Mouse (Mus musculus) cerebellum, adult 9-10 months (tissue): ENCODE measurements around the gene Sgca.
"Not testable (repeated sequence)": the region's sequence is repeated elsewhere in the genome, so short reads cannot be mapped to it uniquely, and the experiment has no call there.

Source experiments
- DNase-seq: peaks from one replicate; pipeline ENCODE4 v3.0.0; 2022

The Sgca gene

DNA sequence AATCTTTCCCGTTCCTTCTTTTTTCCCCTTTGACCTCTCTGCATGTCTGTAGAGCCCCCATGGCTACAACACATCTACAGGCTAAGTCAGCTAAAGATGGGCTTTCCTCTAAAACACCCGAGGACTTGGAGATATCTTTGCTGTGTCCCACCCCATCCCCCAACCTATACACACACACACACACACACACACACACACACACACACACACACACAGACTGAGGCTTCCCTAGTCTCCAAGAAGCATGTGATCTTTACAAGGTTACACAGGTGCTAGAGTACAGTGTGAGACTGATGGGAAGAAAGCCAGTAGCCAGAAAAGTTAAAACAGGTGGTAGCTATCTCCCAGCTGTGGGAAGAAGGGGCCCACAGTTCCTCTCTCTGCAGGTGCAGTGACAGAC is 10.3 kb upstream of the Sgca start:
- DNase-seq, result no peak

DNA sequence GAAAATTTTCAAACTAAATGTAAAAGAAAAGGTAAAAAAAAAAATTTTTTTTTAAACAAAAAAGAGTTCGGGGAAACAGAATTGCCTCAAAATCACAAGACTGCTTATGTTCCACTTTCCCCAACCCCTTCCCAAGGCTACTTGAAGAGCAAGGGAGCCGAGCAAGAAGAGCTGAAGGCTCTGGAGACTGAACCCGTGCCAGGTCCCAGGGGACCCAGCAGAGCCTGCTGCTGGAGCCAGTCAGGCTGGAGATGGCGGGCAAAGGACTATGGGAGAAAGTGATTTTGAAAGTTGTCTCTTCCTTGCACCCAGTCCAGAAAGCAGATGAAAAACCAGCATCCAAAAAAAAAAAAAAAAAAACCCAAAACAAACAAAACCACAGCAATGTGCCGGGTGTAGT is 9.7 kb upstream of the Sgca start:
- DNase-seq, result no peak

DNA sequence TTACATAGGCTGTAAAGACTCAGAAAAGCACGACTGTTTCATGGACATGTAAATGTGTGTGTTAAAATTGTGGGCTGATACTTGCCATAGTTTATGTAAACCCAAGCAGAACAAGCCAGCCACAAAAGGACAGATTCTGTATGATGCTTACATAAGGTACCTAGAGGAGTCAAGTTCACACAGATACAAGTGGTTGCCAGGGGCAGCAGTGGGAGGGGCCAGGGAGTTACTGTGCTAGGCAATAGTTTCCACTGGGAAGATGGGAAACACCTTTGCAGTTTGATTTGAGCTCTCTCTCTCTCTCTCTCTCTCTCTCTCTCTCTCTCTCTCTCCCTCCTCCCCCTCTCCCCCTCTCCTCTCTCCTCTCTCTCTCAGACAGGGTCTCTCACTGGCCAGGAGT is 9.0 kb upstream of the Sgca start:
- DNase-seq, result no peak

DNA sequence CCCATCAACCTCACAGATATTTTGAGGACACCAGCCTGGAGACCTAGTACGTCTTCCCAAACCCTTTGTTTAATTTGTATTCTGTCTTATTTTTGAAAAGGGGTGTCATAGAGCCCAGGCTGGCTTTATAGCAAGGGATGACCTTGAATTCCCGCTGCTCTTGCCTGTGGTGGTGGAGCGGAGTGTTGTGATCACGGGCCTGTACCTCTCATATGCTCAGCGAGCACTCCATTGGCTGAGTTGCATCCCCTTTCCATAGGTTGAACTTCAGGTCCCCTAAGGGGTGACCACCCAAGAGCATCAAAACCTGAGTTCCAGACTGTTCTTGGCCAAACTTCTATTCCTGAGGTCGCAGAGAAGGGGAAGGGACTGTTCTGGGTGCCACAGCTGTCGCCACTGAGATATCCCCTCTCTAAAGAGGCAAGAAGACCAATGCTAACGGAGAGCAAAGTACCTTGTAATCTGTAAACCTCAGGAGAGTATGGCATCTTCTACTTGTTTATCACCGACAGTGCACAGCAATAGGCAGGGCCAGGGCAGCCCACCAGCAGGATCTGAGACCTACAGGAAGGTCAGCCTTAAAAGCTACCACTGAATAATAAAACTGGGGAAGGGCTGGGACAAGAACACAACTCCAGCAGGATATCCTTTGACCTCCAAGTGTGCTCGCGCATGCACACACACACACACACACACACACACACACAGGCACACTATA is 3.5 kb upstream of the Sgca start:
- DNase-seq, result peak; percentile 43

DNA sequence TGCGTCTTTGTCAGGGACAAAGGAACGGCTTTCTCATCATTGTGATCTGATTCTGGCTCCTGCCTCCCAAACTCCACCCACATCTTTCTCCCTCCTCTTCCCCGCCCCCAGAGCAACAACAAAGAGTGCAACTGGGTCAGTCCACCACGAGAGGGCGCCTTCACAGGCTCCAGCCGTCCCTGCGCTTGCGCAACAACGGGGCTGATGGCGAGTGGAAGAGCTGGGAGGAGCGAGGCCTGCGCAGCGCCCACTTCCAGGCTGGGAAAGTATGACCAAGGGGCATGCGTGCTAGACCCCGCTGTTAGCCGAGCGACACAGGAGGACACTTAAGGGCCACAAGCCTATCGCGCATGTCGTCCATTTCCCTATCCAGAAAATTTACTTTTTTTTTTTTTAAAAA is 2.8 kb upstream of the Sgca start:
- peak; percentile 98 for DNase-seq

DNA sequence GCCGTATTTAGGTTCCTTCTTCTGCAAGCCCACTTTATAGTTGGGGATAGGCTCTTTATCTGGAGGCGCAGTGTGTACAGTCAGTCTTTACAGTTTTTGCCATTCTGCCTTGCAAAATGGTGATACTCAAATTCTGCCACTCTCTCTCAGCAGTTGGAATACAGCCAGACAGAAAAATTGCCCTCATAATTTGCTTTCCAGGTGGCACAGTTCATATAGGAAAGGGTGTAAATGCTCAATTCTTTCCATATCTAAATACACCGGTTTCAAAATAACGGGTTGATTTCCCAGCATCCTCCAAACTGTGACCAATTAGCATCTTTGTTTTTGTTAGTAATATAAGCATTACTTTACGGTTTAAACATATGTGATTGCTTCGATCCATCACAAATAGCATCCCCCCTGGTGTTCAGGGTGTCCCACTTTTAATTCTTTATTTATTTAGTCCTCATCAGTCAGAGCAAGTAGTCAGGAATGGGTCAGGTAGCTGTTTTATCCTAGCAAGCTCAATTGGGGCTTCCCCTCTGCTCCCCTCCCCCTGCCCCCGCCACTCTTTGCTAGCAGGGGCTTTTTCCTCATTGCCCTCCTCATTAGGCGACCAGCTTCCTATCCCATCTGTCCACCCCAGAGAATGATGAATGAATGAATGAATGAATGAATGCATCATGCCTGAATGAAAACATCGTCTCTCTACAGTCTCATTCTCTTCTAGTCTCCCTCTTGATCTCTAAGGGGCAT is 2.2 kb upstream of the Sgca start:
- peak; percentile 74 for DNase-seq

DNA sequence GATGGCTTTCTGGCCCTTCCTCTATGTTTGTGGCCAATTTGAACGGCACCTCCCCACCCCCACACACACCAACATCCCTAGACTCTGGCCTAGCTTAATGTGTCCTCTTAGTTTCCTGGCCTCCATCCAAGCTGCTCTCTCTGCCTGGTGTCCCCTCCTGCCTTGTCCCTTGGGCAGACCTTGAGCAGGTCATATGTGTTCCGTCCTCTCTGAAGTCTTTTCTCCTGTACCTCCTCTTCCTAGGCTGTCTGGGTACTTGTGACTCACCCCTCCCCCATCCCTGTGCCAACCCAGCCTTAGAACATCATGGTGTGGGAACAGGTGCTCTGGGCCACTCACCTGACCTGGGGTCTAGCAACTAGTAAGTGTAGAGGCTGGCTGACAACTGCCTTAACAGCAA is 1.2 kb downstream of the Sgca start:
- peak; percentile 57 for DNase-seq

DNA sequence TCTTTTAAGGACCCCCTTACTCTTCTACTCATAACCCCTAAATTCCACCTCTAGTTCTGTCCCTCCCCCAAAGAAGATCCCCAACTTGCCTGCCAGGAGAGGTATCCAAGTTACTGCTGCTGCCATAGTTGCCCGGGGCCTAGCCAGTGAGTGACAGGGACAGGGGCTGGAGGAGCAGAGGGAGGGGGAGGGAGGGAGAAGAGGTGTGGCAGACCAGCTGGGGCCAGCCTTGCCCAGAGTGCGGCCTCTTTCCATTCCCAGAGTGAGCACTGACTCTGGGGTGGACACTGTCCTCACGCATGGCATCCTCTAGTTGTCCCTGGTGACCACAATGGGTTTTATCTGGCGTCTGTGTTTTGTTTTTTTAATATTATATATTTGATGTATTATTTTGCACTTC is 2.8 kb downstream of the Sgca start:
- DNase-seq, result no peak

DNA sequence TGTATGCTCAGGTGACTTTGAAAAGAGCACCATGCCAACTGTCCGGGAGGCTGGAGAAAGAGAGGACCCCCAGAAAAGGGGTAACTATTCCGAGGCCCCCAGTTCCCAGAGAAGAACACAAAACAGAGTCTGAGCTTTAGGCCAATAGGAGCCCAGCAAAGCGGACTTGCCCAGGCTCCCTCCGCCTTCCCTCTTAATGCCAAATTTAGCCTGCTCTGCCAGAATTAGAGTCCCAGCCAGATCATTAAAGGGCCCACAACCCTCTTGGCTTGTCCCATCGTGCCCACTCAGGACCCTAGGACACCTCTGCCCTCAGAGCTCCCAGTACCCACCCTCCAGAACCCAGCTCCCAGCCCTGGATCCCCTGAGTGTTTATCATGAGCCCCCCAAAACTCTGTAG is 3.2 kb downstream of the Sgca start:
- DNase-seq, result no peak

DNA sequence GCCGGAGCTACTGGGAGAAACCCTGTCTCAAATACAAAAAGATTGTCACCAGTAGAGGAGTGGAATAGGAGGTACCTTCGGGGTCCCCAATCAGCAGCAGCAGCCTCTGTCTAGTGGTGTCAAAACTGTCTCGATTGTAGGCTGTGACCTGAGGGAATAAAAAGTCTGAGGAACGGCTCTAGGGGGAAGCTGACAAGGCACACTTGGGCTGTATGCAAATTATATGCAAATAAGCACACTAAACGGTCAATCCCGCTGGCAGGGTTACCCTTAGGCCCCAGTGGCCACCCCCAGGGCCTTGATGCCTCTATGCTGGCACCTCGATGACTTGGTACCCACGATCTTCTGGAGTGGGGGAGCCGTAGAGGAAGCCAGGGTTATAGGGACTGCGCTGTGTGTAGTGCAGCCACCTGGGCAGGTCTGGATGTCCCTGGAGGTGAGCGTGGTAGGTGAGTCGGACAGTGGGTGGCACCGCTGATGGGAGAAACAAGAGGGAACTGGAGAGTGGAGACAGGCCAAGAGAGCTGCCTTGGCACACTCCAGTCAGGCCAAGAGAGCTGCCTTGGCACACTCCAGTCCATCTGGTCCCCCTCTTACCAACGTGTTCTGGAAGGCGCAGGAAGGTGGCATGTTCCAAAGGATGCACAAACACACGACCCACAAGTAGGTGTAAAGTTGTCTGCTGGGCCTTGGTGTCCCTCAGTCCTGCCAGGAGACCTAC is 4.1 kb downstream of the Sgca start:
- DNase-seq, result peak; percentile 75

DNA sequence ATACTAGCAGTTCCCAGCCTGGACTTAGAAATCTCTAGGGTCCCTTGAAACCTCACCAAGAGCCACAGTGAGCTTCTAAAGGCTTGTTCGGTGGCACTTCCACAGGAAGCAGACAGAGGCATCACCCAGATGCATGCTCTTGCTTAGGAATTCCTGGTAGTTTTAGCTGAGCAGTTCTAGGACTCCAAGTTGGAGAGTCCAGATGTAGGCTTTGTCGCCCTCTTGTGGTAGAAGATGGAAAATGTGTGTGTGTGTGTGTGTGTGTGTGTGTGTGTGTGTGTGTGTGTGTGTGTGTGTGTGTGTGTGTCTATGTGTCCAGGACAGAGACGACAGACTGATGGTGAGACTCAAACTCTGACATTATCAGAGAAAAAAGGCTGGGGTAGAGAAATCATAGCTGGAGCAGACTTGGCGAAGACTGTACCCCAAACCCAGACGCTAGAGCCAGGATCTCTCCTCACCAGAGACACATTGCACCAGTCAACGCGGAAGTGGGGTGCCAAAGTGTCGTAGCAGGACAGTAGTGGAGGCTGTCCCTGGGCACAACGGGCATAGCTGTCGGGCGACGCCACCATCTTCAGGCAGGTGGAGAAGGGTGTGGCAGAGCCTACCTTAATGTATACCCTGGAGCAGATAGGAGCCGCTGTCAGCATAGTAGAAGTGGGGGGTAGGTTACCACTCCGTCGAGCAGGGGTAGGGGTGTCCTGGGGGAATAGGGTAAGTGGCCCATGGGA is 5.8 kb downstream of the Sgca start:
- DNase-seq, result peak; percentile 81

DNA sequence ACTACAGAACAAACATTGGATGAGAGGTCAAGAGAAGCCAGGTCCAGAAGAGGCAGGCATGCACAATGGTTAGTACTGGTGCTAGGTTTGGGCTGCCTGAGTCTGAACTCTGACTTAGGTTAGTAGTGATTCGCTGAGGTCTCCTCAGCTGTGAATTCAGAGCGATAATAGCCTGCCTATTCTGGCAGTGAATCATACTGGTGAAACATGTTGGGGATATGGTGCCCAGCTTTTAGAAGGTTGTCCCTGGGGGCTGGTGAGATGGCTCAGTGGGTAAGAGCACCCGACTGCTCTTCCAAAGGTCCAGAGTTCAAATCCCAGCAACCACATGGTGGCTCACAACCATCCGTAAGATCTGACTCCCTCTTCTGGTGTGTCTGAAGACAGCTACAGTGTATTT is 6.4 kb downstream of the Sgca start:
- not testable (repeated sequence) for DNase-seq

DNA sequence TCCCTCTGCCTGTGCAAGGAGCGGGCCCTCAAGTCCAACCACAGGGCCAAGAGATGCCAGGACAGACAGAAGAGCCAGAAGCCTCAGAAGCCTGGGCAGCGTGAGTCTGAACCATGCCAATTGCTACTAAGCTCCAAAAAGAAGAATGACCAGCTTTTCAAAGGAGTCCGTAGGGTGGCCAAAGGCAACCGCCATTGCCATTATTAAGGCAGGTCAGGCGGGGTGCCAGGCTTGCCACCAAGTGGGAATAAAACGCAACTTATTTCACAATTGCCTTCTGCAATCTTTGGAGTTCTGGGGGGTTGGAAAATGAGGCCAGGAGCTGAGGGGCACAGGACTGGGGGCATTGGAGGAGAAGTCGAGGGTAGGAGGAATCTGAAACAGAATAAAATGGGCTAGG is 7.9 kb downstream of the Sgca start:
- DNase-seq, result no peak

DNA sequence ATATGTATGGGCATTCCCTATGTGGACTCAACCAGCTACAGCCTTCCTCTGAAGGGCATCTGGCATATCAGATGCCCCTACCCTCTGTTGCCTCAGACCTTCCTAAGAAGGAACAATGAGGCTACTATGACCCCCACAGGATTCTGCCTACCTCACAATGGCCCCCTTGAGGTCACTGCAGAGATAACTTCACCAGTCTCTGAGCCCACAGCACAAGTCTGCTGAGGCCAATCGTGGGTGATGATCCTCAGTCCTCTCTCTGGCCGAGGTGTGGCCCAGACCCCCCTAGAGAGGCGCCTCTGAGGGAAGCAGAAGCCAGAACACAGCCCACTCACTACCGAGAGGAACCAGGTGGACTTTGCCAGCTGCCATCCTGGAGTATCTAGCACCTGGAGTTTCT is 8.7 kb downstream of the Sgca start, which contains the start of gene Hils1:
Hils1 (plus strand) TSS at position 175 of the 400 bp plus-strand sequence.
- DNase-seq, result no peak

DNA sequence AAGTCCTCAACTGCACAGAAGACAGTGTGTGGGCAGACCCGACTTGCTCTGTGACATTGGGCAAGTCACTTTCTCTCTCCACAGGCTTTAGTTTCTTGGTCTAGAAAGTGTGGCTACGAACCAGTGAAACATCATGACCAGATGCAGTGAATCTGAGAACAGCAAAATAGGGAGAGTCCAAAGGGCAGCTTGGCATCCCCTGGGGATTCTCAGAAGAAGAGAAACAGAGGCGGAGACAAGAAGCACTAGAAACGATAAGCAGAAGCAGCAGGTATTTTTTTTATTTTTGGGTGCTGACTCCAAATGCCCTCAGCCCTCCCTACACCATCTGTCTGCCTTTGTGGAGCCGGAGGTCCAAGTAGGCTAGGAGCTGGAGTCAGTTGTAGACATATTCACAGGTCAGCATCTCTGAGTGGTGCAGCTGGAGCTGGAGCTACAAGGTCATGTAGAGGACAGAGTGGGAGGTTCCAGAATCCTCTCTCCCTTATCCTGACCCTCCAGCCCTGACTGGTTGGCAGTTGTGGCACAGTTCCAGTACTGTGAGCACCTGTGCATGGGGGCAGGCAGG is 13.5 kb downstream of the Sgca start:
- no peak for DNase-seq

DNA sequence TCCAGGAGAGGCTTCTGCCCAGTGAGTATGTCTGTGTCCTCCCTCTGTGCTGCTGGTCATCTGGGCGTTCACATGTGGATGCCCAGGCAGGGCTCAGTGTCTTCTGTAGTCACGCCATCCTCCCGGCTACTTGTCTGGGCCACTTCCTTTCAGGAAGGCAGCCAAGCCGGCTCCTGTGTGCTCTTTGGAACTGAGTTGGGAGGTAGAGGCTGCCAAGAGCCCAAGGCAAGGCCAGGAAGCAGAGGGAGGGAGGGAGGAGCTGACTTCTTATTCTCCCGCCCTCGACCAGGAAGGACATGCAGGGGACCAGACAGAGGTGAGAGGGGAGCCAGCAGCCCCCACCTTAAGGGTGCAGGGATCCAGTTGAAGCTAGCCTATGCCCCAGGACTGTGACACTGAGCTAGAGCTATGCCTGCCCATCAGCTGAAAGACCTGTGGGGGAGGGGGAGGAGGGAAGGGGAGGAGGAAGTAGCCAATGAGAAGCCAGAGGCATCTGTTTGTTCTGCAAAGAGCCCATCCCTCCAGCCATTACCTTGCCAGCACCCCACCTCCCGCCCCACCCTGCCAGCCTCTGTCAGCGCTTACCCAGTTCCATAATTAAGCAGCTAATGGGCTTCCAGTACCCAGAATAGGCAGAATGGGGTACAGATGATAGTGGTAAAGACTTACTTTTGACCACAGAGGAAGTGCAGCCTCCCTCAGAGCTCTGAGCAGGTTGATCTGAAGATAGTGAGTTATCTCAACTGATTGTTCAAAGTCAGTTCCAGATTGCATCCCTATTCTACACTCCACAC is 17.9 kb downstream of the Sgca start:
- peak; percentile 61 for DNase-seq

DNA sequence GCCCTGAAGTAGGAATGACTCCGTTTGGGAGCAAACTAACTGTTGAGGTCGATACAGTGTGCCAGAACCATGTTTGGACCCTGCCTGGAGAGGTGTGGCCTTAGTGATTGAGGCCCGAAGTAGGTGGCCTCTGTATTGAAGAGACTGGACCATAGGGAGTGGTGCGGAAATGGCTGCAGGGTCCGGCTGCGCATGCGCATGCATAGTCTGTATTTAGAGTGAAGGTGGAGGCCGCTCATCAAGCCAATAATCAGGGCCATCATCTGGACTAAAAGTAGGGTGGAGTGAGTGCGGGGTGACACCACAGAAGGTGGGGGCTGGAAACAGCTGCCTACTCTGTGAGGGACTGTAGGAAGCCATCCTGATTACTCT is 18.4 kb downstream of the Sgca start:
- no peak for DNase-seq

DNA sequence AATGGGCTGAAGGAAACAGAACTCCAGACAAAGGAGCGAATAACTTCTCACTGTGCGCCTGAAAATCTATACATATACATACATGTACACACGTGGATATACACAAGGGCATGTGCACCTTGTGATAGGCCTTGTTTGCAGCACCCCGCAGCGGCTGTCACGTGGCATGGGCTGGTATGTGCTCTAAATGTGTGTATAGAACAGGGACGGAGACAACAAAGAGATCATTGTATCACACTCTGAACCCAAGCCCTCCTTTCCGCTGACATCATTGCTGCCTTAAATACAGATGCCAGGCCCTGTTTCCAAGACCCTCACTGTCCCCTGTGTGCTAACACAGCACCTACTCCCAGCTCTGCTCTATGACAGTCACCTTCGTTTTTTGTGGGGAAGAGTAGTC is 21.0 kb downstream of the Sgca start:
- DNase-seq, result no peak

DNA sequence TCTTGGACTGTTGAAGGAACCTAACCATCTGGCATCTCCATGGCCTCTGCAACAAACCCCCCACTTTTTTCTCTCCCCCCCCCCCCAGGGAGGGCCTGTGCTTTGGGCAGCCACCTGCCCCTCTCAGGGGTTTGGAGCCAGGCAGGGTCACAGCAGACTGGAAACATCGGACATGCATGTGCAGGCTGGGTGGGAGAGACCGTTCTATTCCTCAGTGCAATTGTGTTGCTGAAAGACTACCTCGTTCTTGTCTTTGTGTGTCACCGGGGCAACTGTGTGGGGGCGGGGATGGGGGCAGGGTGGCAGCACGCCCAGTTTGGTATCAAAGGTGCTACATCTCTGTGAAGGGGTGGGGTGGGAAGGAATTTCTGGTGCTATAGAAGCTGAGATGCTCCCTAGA is 24.0 kb downstream of the Sgca start:
- no peak for DNase-seq

DNA sequence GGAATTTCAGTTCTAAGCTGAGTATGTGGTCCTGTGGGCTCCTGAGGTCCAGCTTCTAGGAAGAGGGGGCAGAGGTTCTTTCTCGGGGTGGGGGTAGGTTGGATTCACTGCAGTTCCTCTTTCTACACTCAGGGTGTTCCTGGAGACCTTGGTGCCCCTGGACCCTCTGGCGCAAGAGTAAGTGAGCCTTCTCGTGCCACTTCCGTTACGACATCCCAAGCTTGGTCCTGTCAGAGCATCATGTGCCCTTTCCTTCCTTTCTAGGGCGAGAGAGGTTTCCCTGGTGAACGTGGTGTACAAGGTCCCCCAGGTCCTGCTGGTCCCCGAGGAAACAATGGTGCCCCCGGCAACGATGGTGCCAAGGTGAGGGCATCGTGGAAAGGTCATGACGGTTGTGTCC is 30.9 kb downstream of the Sgca start:
- no peak for DNase-seq

DNA sequence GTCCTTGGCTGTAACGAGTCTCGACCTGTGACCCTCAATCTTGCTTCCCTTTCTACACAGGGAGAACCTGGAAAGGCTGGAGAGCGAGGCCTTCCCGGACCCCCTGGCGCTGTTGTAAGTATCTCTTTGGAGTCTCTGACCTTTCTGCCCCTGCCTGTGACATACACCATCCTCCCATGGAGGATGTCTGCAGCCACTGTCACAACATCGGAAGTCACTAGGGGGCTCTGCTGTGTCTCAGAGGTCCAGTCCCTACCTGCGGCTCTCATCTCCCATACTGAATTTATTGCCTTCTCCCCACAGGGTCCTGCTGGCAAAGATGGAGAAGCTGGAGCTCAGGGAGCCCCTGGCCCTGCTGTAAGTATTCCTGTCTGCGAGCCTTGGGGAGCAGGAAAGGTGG is 31.8 kb downstream of the Sgca start:
- DNase-seq, result no peak

DNA sequence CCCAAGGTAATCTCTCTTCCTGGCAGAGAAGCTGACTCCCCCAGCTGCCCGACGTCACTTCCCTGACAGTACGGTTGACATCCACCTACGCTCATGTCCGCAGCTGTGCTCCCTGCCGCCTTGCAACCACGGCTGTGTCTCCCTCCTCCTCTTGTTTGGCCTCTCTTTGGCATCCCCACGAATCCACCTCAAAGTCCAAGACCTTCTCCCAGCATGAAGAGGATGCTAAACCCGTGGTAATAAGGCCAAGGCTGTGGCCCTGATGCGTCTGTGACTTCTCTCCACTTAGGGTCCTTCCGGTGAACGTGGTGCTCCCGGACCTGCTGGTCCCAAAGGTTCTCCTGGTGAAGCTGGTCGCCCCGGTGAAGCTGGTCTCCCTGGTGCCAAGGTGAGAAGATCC is 33.1 kb downstream of the Sgca start:
- no peak for DNase-seq
